Mouse (Mus musculus) urinary bladder, adult 2 months (tissue): ENCODE measurements around the gene Prkg2. TPM values are rescaled to one million over a fixed set of nuclear protein-coding genes. Genes with fewer than 3 reads are reported as not detected.

Source experiments
- DNase-seq: peaks from one replicate; pipeline ENCODE4 v3.0.0; 2022; ENCODE audit warnings: low spot score
- polyA plus RNA-seq: library from polyadenylated mRNA; depleted of rRNA; stranded (reverse); fragments of >200 nt; gene quantifications from 2 replicates; pipeline ENCODE4 v1.2.3, GENCODE M21; 2012; rRNA removed

Gene Prkg2
- polyA plus RNA-seq, 1 experiment: 0.40 TPM

- DNase-seq: no peak
Observed at GRCm38 (mm10) chr5:98900926-98901325, 136.2 kb downstream of the Prkg2 start.

GRCm38 (mm10) chr5:98897946-98898345 is 139.2 kb downstream of the Prkg2 start:
- DNase-seq: no peak

GRCm38 (mm10) chr5:98894281-98894680 is 142.9 kb downstream of the Prkg2 start:
- DNase-seq: no peak

GRCm38 (mm10) chr5:98890544-98891050 is 146.6 kb downstream of the Prkg2 start:
- DNase-seq: no peak

- no peak for DNase-seq
Observed at GRCm38 (mm10) chr5:98882096-98882495, 155.1 kb downstream of the Prkg2 start.

Other genes with a start within 250 kb of the Prkg2 start
- 51.1 and 66.0 TPM in 2 replicates for gene Bmp3, start 182.9 kb downstream of the Prkg2 start, polyA plus RNA-seq